Mouse (Mus musculus) erythroid progenitor cell, adult 5-6 weeks (primary cell): Measurements from ENCODE around the gene Cnnm2. TPM values are rescaled to one million over a fixed set of nuclear protein-coding genes. Genes with fewer than 3 reads are reported as not detected.

Source experiments
- ATAC-seq: replicated peaks from 2 replicates; pipeline ENCODE4 v1.8.0; 2016; ENCODE audit warnings: moderate number of reproducible peaks, mild to moderate bottlenecking, moderate TSS enrichment, inconsistent platforms; ENCODE audit not compliant: poor library complexity, low FRiP score, severe bottlenecking
- total RNA-seq, 2 experiments: library from RNA; stranded (forward) in 1 of 2; stranded (reverse) in 1 of 2; fragments of 150-400 nt in 1 of 2; fragments of 186-747, 209-891 nt in 1 of 2; gene quantifications; 2 replicates each; pipeline versions ENCODE4 v1.2.3 to v1.2.4; 2015 to 2017; ENCODE audit warnings: low replicate concordance in 2 of 2

Gene Cnnm2
- total RNA-seq, 2 experiments from 2014 or later: 39.8 to 40.1 TPM

DNA sequence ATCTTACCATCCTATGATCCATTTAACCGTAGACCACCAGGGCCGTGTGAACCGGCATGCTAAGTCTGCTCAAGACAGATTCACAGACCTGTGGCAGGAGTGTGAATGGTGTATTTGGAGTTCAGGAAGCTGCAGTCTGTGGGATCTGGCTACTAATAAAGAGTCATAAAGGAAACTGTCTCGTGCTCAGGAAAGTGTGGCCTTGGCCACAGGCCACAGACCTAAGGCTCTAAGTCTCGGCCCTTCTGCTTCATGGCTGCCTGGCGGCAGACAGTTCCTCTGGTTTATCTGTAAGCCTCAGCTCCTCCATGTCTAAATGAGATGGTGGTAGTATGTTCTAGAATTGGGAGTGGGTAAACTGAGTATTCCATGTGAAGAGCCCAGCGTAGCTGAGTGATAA lies 30.0 kb downstream of the Cnnm2 start:
- peak; percentile 37; the same call in 1 of the 2 replicates for ATAC-seq

DNA sequence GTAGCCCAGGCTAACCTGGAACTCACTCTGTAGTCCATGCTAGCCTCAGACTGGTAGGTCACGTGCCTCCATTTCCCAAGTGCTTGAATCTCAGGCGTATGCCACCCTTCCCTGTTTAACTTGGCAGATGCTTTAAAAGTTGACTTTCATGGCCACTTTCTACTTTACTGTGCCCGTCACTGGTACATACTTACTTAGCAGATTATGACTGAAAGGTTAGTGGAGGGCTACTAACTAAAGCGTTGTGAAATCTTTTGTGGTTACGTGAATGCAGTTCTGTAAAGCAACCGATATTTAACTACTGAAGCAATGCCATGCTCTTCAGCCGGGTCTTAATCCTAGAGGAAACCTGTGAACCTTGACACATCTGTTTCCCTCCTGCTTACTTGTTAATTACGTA lies 30.5 kb downstream of the Cnnm2 start:
- no peak for ATAC-seq

DNA sequence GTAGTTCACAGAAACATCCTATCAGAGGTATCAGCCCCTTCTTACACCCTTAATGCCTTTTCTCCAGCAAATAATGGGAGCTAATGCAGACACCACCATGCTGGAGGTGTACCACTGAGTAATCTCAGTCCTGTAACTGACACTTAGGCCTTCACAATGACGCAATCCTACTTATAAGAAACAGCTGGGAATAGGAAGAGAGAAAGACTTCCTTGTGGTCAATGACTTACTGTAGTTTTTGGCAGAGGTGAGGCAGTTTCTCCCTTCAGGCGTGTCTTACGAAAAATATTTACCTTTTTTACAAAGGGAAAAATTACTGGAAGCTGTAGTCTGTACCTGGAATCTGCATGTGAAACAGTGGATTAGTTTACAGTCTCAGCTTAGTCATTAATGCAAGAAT lies 31.1 kb downstream of the Cnnm2 start:
- ATAC-seq: no peak

DNA sequence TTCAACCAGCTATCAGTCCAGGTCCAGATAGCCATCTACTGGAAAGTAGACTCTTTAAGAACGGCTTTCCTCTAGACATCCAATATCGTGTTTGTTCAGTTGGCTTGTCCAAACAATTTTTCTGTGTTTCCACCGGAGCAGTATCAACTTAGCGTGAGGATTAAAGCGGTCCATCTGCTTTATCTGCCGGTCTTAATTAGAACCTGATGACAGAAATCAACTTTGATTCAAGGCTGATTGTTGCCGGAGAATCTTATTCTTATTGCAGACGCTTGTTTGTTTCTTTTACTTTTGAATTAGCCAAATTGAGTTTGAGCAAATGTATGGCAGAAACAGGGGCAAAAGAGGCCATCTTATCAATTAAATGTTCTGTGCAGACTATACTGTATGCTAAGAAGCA lies 32.8 kb downstream of the Cnnm2 start:
- ATAC-seq: no peak

DNA sequence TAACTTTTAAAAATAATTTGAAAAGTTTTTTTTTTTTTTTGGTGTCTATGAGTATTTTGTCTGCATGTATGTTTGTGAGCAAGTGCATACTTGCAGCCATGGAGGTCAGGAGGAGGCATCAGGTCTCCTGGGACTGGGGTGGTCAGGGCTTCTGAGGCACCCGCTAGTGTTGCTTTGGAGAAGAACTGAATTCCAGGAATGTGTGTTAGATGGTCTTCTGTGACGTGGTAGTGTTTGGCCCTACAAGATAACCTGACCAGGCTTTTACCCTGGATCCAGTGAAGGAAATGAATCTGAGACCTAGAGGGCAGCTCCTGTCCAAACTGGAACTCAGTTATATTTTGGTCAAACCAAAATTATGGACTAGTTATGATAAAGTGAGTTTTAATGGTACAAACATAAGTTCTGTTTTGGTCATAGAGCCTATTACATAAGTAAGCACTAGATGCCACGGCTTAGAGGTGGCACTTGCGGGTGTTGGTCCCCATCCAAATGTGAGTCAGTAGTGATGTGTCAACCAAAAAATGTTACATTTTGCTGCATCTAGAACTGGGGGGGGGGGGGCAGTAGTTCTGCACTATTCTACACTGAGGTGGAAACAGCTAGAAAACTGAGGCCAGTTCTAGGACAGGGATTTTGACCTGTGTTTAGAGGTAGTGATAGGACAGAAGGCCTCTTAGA lies 38.6 kb downstream of the Cnnm2 start:
- ATAC-seq: no peak

DNA sequence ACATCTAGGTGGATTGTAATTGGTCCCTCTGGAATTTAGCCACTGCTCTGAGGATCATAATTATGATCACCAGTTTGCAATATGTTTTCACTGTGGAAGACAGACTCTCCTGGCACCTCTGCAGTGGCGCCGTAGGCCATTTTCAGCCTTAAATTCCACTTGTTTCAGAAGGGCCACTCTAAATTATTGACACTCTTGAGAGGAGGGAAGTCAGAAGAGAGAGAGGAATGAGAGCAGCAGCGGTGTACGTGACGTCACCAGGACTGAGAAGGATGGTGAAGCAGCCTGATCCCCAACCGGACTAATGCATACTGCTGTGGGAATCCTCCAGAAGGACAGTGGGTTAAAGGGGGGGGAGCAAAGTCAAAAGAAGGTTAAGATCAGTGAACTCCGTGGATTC lies 40.1 kb downstream of the Cnnm2 start:
- no peak for ATAC-seq

DNA sequence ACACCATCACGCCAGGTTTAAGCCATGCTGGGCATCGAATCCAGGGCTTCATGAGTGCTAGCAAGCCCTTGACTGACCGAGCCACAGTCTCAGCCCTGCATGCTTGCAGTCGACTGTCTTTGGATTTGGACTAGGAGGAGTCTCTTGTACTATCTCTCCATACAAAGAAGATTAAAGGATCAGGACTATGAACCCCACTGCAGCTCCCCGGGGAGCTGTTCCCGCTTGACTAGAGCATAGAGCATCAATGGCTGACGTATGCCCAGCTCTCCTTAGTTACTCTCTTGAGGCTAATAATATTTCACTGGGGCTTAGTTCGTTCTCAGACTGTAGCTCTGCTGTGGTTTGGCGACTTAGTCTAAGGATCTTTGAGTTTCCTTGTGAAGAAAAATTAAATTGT lies 40.9 kb downstream of the Cnnm2 start:
- no peak for ATAC-seq

DNA sequence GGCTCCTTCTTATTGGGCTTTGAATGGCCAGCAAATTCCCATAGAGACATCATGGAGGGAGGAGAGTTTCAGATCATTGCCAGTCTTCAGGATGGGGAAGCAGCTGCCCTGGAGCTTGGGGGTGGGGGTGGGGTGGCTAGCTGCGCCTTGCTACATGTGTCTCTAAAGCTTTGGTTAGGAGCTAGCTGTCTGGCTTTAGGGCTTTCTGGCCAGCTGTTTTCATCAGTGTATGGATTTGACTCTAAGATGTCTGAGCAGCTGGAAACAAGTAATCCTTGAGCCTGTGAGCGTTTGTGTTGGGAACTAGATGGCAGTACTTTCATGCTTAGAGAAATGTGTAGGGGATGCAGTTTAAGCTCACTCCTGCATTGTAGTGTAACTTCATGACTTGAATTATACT lies 42.3 kb downstream of the Cnnm2 start:
- no peak for ATAC-seq

DNA sequence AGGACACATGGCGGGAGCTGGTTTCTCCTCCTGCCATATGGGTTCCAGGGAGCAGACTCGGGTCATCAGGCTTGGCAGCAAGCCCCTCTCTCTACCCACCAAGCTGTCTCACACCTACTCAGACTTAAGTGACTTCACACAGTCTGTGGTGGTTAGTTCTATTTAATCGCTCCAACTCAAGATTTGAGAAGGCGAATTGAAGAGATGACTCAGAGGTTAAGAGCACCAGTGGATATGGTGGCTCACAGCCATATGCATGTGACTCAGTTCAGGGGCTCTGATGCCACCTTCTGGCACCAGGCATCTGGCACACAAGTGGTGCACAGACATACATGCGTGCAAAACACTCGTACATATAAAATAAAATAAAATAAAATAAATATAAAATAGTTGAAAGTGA lies 43.4 kb downstream of the Cnnm2 start:
- no peak for ATAC-seq

DNA sequence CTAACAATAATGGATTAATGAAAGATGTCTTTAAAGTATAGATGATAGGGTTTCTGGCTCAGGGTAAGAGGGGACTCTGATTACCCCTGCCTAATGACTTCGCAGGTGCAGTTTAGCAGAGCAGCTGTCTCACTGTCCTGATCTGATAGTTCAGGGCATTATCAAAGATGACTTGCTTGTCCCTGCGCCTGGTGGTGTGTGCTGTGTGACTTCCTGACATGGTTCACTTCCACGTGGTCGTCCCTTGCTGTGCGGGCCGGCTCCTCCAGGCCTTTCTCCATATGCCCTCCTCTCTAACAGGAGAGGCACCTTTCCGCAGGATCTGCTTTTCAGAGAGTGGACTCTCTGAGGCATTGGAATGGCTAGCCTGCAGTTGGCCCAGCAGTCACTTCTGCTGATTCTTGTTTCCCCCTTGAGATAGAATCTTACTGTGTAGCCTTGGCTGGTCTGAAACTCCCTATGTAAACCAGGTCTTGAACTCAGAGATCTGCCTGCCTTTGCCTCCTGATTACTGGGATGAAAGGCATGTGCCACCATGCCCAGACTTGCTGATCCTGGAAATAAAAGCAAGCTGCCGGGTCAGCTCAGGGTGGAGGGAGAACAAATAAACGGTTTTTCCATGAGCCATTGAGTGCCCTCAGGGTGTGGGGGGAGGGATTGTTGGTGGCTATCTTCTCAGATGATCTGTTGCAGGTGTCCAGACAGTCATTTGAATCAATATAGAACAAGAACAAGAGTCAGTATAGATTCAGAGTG lies 44.7 kb downstream of the Cnnm2 start:
- no peak for ATAC-seq

DNA sequence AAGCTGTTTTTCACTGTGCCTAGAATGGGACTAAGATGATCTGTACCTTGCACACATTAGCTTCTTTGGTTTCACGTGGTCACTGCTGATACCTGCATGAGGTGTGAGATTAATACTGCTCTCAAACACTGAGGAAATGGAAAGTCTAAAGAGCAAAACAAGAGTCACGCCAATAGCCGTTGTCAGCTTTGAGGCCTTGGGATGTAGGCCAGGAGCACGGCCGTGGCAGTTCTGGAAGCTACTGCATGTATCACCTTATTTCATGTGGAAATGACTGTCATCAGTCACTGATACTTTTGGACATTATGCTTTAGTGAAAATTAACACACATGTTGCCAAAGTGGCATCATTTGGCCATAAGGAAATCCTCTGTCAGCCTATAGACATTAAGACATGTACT lies 46.9 kb downstream of the Cnnm2 start:
- no peak for ATAC-seq

DNA sequence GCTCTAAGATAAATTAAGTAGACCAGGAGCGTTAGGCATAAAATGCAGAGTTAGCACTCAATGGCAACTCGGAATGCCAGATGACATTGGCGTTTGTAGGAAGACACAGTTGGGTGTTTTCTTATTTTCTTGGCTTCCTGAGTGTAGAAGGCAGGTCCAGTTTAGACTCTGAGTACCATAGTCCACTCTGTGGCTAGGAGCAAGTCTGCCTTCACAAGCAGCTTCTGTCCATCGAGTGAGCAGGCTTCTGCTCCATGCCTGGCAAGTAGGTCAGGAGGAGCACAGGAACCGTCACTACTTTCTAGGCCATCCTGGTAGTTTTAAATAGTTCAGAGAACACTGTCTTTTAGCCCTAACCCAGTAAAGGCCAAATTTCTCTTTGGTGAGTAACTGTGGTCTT lies 47.6 kb downstream of the Cnnm2 start:
- no peak for ATAC-seq

DNA sequence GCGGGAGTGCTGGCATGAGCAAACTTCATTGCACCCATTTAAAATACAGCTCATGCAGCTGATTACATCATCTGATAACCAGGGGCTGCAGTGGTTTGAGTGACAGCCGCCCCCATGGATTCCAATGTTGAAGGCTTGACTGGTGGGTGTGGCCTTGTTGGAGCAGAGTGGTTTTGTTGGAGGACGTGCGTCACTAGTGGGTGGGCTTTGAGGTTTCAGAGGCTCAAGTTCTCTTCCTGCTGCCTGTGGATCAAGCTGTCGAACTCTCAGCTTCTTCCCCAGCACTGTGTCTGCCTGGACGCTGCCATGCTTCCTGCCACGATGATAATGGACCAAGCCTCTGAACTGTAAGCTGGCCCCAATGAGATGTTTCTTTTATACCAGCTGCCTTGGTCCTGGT lies 57.9 kb downstream of the Cnnm2 start:
- ATAC-seq: no peak

DNA sequence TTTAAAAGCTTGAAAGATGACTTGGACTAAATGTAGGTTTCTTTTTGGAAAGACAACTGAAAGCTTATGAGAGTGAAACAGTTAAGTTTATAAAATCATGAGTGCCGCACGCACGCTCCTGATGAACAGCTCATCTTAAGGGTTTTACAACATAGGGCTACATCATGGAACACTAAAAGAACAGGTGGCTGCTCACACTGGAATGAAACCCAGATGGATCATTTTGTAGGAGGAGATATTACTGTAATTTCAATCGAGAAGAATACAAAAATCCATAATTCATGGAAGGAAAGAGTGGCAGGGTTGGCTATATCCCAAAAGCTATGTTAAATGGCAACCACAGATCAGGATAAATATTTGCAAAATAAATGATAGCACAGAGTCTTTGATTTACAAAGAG lies 61.1 kb downstream of the Cnnm2 start:
- no peak for ATAC-seq

DNA sequence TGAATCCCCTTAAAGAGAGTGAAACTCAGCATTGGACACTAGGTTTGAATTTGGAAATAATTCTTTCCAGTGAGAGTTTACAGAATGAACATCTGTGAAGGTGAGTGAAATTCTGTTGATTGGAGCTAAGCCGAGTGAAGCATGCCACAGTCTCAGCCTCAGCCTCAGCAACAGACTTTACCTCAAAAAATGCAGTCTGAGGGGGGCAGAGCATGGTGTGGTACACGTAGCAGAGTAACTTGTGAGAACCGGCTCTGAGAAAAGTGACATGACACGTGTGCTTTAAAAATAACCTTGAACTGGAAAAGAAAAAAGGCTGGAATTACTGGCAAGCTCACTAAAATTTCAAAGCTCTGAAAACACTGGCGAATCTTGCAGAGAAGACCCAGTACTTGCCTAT lies 62.4 kb downstream of the Cnnm2 start:
- ATAC-seq: no peak

DNA sequence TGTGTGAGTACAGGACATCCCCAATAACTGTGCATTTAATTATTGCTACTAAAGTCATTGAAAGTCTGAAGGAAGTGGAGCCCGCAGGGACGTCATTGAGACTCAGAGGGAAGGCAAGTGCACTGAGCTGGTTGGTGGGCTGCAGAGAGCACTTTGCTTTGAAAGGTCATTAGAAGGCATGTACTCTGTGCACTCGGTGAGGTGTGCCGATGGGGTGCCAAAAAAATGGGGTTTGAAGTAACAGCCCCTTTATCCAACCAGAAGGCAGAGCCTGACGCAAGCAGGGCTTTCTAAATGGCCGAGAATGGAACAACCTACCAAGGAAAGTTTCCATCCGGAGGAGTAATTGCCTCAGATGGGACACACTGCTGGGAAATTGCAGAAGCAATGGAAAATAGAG lies 63.5 kb downstream of the Cnnm2 start:
- ATAC-seq: no peak

DNA sequence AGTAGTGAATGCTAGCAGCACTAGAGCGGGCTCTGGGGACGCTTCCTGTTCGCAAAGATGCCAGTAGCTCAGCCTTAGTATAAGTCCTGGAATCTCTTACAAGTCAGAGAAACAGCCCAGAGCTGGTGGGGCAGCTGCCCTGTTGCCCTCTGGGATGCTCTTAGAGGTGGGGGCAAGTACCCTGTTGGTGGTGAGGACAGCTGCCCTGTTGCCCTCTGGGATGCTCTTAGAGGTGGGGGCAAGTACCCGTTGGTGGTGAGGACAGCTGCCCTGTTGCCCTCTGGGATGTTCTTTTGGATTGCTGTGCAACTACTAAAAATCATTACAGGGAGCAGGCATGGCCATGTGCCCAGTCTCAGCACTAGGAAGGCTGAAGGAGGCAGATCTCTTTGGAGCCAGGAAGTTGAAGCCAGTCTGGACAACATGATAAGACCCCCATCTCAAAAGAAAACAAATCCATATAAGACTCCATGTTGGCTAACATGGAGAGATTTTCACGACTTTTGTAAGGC lies 66.3 kb downstream of the Cnnm2 start:
- no peak for ATAC-seq

DNA sequence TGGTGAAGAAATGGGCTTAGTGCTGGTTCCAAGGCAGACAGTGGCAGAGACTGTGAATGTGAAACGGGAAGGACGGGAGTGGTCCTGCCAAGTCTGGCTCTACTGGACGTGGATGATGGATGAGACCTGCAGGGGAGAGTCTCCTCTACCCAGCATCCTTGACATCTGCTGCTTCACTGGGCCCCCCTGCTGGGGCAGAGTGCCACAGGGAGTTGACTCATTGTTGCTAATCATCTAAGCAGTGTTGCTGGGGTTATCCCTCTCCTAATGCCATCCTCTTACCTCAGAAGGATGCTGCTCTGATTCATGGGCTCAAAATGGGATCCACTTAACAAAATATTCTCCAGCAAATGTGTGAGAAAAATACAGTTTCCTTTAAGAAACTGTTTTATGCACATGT lies 67.6 kb downstream of the Cnnm2 start:
- ATAC-seq: no peak

DNA sequence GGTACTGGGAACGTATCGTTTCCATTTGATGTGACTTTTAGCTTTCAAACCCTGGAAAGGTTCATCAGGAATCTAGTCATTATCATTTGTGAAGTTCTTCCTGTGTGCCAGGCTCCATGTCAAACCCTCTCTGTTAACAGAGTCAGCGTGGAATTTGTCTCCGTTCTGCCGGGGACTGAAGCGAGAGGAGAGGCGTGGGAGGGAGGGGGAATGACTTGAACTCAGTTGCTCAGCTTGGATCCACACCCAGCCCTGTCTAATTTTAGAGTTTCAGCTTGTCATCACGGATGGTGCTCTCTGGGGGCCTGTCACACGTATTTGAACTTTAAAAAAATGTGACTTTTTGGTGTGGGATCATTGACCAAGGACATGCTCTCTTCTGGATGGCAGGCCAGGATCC lies 70.0 kb downstream of the Cnnm2 start:
- no peak for ATAC-seq

DNA sequence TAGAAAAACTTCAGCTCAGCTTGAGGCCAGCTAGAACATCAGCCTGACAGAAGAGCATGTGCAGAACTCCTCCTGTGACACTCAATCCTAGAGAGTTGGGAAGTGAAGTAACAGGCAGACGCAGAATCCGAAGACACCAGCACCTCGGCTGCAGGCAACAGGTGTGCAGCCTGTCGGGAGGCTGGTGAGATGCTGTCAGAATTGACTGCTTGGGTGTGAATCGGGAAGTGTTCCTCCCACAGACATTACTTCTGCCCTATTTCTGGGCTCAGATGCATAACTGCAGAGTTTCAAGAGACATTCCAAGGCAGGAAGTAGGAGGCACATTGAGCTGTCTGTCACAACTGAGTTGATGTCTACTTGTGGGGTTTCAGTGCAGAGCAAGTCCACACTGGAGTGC lies 72.9 kb downstream of the Cnnm2 start:
- no peak for ATAC-seq

DNA sequence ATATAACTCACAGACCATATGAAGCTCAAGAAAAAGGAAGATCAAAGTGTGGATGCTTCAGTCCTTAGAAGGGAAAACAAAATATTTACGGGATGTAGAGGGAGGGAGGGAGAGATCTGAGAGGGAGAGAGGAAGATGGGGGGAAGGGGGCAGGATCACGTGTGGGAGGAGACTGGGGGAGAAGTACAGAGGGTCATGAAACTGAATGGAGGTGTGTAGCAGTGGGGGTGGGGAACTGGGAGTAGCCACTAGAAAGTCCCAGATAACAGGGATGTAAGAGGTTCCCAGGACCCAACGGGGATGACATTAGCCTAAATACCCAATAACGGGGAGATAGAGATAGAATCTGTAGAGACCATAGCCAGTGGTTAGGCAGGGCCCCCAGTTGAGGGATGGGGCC lies 73.9 kb downstream of the Cnnm2 start:
- no peak for ATAC-seq

DNA sequence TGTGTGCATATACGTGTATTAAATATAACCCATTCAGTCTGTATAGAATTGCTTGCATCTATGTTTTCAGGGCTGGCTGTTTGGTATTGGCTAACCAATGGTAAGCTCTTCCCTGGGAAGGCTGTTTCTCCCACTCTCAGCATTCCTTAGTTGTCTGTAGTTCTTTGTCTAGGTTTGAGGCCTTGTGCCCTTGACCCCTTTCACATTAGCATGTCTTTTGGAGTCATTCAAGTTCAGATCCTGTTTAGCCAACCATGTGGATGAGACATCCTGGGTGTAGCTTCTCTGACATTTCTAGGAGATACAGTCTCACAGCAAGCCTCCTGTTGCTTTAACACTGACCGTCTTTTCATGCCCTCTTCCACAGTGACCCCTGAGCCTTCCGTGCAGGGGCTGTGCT lies 74.7 kb downstream of the Cnnm2 start:
- ATAC-seq: no peak
